Mouse (Mus musculus): ENCODE data around the gene Mcrip1.

Mcrip1 gene

DNA sequence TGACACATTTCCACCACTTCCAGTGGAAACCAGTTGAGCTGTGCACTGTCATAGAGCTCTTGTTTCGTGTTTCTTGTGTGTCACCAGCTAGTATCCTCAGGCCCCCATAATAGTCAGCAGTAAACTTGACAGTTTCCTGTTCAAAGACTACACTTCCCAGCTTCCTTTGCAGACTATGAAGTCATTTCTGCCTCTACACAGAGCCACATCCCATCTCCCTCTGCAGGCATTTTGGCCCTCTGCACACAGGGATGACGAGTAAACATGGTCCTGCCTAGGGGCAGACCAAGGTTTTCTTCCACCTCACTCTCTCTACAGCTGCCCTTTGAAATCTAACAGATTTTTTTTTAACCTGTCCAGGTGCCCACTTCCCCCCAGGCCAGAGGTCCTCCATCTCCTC lies 2.1 kb downstream of the Mcrip1 start:
- DNase-seq (ENCODE audit: low read depth in 2 of 2, low spot score in 2 of 2): peak in 1 of 2 experiments; percentile 5

DNA sequence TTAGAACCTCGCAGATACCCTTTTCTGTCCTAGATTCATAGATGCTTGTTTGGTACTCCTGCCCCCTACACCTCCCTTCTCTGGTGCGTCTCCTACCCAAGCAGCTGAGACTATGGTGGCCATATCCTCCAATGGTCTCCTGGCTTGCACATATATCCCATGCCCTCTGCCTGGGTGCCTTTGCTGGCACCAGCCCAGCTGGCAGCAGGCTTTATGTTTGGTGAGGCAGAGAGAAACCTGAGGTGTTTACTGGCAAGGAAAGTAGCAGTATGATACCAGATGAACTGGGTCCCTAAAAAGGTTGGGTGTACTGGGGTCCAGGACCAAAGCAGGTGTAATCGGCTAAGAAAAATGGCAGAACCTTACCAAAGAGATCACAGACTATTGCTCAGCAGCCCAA lies 3.6 kb downstream of the Mcrip1 start:
- no peak for DNase-seq (ENCODE audit: low read depth in 2 of 2, low spot score in 2 of 2)

DNA sequence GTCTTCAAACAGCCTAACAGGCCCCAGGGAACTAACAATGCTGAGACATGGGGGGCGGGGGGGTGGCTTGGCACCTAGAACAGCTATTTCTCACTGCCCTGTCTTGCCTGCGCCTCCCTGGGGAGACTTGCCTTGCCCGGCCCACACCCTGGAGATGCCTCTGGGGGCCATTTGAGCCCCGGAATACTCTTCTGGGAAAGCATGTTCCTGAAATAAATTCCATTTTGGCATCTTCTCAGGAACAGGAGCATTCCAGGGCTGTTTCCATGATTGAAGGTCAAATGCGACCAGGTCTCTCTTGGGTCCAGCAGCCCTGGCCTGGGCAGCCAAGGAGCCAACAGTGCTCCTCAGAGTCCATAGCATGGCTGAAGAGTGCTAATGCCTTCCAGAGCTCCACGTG lies 7.2 kb downstream of the Mcrip1 start:
- DNase-seq (ENCODE audit: low read depth in 2 of 2, low spot score in 2 of 2): no peak

DNA sequence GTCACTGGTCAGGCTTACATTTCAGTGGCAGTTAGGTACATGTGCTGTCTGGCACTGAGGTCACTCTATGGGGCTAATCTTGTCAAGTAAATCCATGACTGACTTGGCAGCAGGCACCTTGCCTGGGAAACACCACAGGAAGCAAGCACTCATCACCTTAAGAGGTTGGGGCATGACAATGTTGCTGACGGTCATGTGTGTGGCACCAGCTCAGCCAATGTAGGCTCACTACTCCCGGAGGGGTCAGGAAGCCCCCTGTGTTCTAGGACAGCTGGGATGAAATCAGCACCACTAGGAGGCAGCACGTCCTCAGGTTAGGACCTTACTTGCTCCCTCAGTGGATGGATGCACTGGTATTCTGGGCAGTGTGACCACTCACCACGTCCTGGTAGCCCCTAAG lies 7.6 kb downstream of the Mcrip1 start:
- no peak for DNase-seq (ENCODE audit: low read depth in 2 of 2, low spot score in 2 of 2)

DNA sequence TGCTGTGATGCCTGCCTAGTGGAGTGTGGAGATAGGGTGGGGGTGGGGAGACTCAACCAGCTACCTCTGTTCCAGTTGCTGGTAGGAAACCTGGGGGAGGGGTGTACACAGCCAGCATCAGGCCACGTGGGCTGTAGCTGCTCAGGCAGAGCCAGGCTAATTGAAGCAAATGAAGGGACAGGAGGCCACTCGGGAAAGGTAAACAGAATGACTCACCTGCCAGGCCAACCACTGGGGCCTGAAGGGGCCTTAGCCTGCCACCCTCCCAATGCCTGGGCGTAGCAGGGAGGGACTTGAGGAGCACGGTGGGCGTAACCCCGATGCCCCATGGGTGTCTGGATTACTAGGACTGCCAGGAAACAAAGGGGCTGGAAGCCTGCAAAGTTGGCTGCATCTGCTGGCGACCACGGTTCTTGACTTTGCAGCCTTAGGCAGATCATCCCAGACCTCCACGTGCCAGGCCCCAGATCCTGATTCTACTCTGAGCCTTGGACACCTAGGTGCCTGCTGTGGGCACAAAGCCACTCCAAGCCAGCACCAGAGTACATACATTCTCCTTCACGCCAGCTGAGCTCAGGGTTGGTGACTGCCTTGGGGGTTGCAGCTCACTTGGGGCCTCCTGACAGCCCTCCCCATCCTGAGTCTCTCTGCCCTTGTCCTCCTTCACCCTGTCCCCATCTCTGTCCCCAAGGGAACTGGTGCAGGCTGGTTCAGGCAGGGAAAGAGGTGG lies 10.1 kb downstream of the Mcrip1 start:
- DNase-seq (ENCODE audit: low read depth in 2 of 2, low spot score in 2 of 2): no peak

DNA sequence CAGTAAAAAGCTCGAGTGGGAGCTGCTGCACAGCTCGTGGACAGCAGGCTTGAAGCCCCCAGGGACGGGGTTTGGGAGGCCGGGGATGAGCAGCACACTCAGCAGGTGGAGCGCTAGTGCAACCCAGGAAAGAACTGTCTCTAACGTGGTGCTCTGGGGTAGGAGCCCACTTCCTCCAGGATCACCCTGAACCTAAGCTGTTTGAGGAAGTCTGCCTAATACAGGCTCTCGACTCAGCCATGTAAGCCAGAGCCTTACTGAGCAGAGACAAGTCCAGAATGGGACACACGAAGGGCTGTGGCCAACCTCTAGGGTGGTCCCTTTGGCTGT lies 10.6 kb downstream of the Mcrip1 start:
- DNase-seq (ENCODE audit: low read depth in 2 of 2, low spot score in 2 of 2): no peak

DNA sequence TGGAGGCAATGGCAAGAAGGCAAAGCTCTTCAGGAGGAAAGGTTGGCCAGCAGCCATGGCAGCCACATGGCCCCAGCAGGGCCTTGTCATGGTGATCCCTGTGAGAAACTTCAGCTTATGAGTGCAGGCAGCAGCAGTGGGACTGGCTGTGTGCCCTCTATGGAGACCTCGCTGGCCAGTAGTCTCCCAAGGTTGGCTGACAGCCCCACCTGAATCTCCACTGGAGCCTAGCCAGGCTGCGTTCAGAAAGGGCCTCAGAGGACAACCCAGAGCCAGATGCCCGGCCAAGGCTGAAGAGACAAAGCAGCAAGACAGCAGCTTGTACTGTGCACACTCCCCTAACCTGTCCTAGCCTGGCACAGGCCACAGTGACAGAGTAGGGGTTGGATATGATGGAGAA lies 11.0 kb downstream of the Mcrip1 start:
- DNase-seq (ENCODE audit: low read depth in 2 of 2, low spot score in 2 of 2): no peak

DNA sequence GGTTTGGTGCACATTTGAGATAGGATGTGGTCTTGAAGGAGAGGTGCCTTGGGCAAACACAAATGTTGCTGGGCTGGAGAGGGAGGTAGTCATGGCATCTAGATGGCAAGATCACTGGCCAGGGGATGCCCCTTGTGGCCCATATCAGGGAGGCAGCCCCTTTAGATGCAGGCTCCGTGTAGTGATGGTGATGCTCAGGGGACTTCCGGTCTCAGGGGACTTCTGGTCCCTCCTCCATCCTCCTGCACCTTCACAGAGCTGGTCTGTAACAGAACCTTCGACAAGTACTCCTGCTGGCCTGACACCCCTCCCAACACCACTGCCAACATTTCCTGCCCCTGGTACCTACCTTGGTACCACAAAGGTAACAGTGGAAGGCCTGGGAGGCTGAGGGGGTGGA lies 13.7 kb downstream of the Mcrip1 start:
- DNase-seq (ENCODE audit: low read depth in 2 of 2, low spot score in 2 of 2): no peak

DNA sequence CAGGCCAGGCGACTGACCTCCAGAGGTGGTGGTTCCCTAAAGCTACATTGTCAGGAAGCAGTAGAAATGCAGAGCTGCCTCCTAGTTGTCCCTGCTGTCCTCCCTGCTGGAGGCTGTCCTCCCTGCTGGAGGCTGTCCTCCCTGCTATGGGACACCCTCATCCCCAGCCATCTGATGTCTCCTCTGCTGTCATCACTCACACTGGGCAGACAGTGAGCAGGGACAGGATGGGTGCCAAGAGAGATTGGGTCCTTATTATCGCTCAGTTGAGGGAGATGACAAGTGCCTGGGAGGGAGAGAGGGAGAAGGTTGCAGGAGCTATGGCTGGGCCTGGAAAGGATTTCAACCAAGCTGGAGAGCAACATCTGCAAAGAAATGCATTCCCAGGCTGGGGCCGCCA lies 14.4 kb downstream of the Mcrip1 start:
- no peak for DNase-seq (ENCODE audit: low read depth in 2 of 2, low spot score in 2 of 2)

DNA sequence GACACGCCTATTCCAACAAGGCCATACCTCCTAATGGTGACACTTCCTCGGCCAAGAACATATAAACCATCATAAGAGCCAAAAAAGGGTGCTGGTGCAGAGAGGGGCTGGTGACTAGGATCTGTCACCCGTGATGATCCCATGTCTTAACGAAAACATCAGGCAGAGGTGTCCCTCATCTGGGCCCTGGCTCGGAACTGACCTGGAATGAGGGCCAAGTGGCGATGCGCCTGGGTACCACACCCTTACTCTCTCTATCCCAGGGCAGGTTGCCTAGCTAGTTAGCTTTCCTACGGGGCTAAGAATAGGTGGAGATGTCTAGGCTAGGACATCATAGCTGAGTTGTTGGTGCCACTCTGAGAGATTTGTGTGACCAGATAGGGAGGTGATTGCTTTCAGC lies 15.4 kb downstream of the Mcrip1 start:
- no peak for DNase-seq (ENCODE audit: low read depth in 2 of 2, low spot score in 2 of 2)

DNA sequence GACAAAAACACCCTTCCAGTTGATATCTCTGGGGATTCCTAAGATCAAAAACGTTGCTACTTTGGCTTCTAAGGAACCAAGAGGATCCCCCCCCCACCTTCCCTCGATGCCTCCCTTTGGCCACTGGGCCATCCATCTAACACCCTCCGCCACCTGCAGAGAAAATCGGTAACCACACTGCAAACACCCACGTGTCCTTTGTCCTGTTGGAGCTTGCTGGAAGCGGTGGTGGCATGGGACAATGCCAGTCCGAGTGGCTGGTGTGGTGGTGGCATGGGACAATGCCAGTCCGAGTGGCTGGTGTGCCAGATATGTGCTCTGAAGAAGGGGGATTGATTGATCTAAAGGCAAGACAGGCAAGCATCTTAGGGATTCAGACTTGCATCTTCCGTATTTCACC lies 17.9 kb downstream of the Mcrip1 start:
- no peak for DNase-seq (ENCODE audit: low read depth in 2 of 2, low spot score in 2 of 2)

DNA sequence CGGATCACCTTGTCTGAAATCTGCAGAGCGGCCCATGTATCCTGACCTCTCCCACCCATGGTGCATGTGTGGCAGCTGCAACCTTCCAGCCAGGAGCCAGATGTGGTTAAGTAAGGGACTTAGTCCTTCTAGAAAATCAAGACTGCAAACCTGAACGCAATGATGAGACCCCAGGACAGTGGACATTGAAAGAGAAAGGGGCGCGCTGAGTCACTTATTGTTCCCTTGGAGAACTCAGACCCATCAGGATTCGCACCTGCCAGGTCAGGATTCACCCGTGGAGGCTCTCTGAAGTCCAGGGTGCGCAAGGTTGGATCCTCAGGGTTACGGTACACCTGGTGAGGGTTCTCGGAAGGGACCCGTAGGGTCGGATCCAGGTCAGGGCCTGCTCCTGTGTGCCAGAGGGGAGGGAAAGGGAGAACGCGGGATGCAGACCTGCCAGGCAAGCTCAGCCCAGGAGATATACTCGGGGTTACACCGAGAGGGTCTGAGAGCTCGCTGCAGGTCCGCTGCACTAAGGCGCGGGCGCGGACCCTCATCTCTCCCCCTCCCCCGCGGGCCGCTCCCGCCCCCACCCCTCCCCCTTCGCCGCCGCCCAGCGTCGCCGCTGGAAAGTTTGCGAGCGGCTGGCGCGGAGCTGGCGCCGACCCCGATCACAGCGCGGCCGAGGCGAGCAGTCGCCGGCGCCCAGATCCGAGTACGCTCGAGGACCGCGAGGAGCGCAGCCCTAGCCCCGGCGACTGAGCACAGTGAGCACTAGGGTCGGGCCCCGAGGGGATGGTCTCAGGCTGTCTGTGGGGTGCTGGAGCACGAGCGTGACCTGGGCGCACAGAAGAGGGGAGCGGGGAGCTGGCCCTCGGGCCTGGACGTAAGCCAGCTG lies 19.2 kb downstream of the Mcrip1 start, which contains the start of gene Gcgr:
TSS of gene Gcgr (plus strand) at position 615 of the 880 bp plus-strand sequence.
- no peak for DNase-seq (ENCODE audit: low read depth in 2 of 2, low spot score in 2 of 2)

DNA sequence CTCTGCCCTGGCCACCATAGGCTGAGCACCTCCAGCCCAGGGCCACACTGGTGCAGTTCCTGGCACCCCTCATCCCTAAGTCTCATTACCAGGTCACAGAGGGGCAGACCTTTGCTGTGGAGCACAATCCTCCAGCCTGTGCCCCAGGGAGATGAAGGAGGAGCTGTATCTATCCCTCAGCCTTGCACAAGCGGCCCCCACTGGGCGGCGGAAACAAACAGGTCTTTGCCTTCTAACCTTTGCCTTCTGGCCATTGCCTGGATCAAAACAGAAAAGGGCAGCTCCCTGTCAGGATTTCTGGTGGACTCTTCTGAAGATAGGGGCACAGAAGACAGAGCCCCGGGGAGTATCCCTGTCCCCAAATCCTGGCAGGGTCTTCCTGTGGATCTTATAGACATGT lies 20.6 kb downstream of the Mcrip1 start:
- no peak for DNase-seq (ENCODE audit: low read depth in 2 of 2, low spot score in 2 of 2)

DNA sequence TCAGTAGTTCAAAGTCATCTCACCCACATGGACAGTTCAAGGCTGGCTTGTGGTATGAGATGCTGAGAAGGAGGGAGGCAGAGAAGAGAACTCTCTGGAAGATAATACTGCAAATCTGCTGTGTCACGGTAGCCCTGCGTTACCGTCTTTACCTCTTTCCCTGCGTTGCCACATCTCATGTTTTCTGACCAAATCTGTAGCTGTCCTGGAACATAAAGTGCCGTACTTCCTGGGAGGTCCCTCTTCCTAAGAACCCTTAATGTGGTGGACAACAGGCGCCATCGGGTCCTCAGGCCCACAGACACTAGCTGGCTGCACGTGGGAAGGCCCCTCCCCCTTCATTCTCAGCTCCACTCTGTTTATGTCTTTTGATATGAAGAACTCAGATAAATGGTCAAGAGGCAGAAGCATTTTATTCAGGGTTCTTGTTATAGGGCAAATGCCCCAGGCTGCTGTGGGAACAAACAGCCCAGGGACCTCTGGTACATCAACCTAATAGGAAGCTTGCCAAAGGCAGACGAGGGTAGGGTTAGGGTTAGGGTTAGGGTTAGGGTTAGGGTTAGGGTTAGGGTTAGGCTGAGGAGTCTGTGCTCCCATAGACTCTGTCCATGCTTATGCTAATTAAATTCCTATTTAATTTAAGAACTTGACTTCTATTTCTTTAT lies 21.7 kb downstream of the Mcrip1 start:
- no peak for DNase-seq (ENCODE audit: low read depth in 2 of 2, low spot score in 2 of 2)

DNA sequence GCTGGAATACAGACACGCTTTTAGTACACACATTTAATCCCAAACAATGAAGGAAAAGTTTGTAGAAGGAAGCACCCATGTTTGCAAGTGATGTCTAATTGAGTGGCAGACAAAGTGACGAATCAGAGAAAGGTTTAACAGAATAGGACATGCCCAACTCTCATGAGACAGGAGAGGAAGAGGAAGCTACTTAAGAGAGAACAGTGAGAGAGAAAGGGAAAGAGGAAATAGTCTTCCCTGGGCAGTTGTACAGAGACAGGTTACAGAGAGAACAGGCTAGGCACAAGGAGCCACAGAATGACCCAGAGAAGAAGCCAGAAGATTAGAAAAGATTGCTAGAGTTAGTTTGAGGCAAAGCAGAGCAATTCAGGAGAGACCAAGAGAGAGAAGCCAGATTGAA lies 23.6 kb downstream of the Mcrip1 start:
- no peak for DNase-seq (ENCODE audit: low read depth in 2 of 2, low spot score in 2 of 2)

DNA sequence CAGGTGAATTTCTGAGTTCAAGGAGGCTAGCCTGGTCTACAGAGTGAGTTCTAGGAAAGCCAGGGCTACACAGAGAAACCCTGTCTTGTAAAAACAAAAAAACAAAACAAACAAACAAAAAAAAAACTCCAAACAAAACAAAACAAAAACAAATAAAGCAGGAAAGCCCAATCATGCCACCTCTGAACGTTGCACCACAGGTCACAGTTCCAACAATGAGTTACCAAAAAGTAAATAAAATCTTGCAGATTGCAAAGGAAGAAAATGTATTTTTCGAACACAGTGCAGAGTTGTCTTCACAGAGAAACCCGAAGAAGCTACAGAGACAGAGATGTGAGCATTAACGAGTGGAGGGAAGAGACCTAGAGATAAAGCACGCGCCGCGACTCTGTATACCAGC lies 26.9 kb downstream of the Mcrip1 start:
- no peak for DNase-seq (ENCODE audit: low read depth in 2 of 2, low spot score in 2 of 2)

DNA sequence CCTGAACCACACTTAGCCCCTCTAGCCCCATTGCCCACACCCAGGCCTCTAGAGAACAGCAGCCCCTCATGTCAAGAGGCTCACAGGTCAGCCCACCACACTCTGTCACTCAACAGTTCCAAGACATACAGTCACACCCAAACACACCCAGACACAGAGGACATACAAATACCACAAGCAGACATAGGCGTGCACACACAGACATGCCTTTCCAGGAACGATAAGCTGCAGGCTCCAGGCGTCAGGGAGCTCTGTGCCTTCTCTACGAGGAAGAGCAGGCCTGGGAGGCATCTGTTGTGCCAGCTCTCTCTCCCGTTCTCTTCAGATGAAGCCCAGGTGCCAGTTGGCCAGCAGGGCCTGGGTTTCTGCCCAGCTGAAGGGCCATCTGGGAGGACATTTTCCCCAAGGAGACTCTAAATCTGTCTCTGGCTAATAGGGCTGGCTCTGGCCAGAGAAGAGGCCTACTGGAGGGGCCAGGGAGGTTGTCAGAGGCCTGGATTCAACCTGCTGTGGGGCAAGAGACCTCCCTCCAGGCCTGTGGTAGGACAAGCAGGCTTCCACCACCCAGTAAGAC lies 28.5 kb downstream of the Mcrip1 start:
- no peak for DNase-seq (ENCODE audit: low read depth in 2 of 2, low spot score in 2 of 2)

DNA sequence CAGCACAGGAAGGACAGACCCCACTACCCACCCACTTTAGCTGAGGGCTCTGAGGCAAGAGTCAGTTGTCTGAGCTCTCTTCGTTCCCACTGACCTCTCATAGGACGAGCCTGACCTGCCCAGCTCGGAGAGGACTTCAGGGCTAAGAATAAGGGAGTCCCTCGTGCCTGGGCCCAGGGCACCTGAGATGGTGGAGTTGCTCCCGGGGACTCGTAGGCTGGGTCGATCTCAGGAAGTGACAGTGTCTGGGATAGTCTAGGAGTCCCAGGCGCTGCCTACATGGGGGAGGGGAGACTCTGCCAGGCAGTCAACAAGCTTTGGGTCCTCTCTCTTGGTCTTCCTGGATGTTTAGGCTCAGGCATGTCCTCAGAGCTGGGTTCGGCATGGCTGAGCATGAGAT lies 29.0 kb downstream of the Mcrip1 start:
- no peak for DNase-seq (ENCODE audit: low read depth in 2 of 2, low spot score in 2 of 2)

DNA sequence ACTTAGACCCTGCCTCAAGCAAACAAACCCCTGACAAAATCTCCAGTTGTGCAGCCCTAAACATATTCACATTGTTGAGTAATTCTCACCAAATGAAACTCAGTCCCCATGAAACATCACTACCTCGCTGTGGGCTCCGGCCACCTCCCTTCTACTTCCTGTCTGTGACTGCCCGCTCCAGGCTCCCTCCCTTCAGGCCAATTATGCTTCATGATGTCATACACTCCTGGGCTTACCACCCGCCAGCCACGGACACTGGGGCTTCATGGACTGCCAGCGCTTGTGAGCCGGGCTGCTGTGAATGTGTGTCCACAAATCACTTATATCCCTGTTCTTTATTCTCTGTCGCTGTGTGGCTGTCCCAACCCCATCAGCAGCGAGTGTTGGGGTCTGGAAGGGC lies 29.8 kb downstream of the Mcrip1 start:
- DNase-seq (ENCODE audit: low read depth in 2 of 2, low spot score in 2 of 2): no peak

DNA sequence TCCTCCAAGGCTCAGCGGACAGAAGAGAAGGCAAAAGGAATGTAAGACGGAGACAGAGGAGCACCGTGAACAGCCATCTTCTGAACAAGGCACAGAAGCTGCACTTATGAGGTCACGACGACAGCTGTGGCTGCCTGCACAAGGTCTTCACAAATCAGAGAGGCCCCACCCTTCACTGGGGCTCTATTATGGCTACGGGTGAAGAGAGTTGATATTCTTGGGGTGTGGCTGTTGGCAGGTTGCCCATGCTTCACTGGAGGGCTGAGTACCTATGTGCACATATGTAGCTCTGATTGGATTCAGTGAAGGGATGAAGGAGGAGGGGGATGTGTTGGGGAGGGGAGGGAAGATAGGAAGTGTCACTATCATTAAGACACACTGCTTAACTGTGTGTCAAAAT lies 31.0 kb downstream of the Mcrip1 start:
- DNase-seq (ENCODE audit: low read depth in 2 of 2, low spot score in 2 of 2): no peak

DNA sequence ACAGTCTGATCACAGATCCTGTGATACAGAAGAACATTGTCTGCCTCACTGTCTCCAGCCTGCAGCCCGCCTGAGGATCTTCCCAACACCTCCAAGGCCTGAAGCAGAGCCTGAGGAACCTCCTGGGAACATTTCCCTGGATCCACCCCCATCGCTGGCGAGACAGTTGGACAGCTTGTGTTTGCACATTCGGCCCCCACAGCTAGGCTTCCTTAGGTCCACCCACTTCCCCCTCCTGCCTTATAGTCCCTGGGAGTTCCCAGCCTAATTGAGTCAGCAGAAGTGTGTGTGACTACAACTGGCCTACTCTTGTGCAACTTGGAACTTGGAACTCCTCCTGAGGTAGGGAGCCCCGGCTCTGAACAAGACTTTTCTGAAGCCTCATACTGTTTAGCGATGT lies 31.5 kb downstream of the Mcrip1 start:
- DNase-seq (ENCODE audit: low read depth in 2 of 2, low spot score in 2 of 2): no peak

DNA sequence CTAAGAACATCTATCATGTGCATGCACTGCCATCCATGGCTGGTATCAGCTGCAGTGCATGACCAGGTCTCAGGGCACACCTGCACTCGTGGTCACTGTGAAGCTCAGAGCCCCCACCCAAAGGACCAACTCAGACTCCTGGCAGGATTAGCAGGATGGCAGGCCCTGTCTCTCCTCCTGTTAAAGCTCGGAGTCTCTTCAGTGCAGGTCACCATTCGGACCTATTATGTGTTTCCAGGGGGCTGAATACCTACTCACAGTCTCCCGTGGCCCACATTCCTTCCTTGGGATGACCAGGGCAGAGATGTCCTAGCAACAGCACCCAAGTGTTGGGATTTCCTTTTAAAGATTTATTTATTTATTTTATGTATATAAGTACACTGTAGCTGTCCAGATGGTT lies 32.4 kb downstream of the Mcrip1 start:
- DNase-seq (ENCODE audit: low read depth in 2 of 2, low spot score in 2 of 2): no peak
